Mouse (Mus musculus): ENCODE measurements at regions not wholly inside any gene's neighbourhood (a gene's known extent, or its start where the extent isn't known, plus 50 kb on each side); places are given as distances from the start of the nearest gene placed in this dataset.

DNA sequence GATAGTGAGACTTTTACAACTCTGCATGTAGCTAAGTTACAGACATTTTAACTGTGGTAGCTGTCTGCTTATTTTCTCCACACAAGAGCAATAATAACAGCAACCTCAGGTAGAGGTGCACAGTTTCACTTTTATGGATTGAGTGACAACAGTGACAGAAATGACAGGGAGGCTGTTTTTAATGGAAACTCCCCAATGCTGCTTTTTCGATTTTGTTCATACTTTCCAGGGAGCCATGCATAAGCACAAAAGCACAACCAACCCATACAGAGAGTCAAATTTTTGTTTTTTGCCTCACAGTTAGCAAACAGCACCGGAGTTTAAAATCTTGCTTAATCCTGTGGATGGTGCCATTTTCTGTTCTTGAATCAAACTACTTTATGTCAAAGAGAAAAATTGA, 955.6 kb downstream of the Tbl1xr1 start:
- Histone ChIP-seq H3K4me3 (ENCODE audit: insufficient read depth, low read depth, low read length) (no peak overlapping the region), H3K36me3 (ENCODE audit: control insufficient read depth, insufficient read depth, low read length) (no peaks in the 10 kb centered on the region), H3K27ac (replicated peaks; ENCODE audit: insufficient read depth, low read depth, low read length) (no peak overlapping the region), H3K79me2 (ENCODE audit: control insufficient read depth, insufficient read depth, low read length) (no peaks in the 10 kb centered on the region), H3K27me3 (ENCODE audit: control insufficient read depth, insufficient read depth, low read length) (no peaks in the 10 kb centered on the region), H3K4me1 (ENCODE audit: control insufficient read depth, insufficient read depth, low read length) (no peaks in the 10 kb centered on the region), H3K9ac (ENCODE audit: low read depth, low read length) (no peak overlapping the region)
- 65% methylated on average over 2 of the region's 2 CpGs for WGBS
- DNase-seq (ENCODE audit: extremely low read depth, low read depth, low spot score), result no peak
- TF ChIP-seq POLR2A (IDR thresholded peaks at IDR 0.05; ENCODE audit: extremely low read depth, insufficient read depth, low read length), result no peak
- TF ChIP-seq CTCF (IDR thresholded peaks at IDR 0.05; ENCODE audit: low read depth, low read length), result no peak

DNA sequence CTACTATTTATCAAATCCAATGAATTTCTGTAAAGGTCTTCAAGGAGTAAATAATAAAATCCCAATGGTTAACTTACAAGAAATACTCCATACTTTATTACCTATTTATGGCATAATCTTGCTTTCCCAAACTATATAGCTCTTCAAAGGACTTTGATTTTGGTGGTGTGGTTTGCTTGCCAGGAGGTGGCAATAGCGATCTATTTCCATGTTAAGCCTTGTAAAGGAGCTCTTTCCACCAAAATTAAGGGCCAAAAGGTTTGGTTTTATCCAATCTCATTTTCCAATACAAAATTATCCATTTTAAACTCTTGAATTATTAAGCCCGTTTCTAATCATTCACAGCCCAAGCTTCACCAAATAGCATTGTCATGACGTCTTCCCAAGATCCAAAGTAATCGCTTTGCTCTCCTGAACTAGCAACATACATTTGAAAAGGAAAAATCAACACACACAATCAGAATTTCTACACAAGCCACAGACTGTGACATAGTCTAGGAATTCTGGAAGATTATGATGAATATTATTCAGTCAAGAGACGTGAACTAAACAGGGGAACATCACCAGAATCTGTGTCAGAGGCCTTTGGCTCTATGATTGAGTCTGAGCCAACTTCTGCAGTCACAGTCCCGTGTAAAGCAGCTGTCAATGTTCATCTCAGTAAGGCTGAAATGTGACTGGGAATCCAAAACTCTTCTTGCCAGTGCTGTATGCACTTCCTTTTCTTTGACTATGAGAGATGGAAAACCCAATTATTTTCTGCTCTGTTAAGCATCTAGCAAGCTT, 986.9 kb downstream of the Tbl1xr1 start:
- Histone ChIP-seq H3K4me3 (ENCODE audit: insufficient read depth, low read depth, low read length) (no peak overlapping the region), H3K9ac (ENCODE audit: low read depth, low read length) (no peak overlapping the region), H3K36me3 (ENCODE audit: control insufficient read depth, insufficient read depth, low read length) (no peaks in the 10 kb centered on the region), H3K27ac (replicated peaks; ENCODE audit: insufficient read depth, low read depth, low read length) (no peak overlapping the region), H3K27me3 (ENCODE audit: control insufficient read depth, insufficient read depth, low read length) (no peaks in the 10 kb centered on the region), H3K79me2 (ENCODE audit: control insufficient read depth, insufficient read depth, low read length) (no peaks in the 10 kb centered on the region), H3K4me1 (ENCODE audit: control insufficient read depth, insufficient read depth, low read length) (no peaks in the 10 kb centered on the region)
- 58% methylated on average over 6 of the region's 6 CpGs for WGBS
- DNase-seq (ENCODE audit: extremely low read depth, low read depth, low spot score), result no peak
- TF ChIP-seq CTCF (IDR thresholded peaks at IDR 0.05; ENCODE audit: low read depth, low read length) (no peak), POLR2A (IDR thresholded peaks at IDR 0.05; ENCODE audit: extremely low read depth, insufficient read depth, low read length) (no peak)

DNA sequence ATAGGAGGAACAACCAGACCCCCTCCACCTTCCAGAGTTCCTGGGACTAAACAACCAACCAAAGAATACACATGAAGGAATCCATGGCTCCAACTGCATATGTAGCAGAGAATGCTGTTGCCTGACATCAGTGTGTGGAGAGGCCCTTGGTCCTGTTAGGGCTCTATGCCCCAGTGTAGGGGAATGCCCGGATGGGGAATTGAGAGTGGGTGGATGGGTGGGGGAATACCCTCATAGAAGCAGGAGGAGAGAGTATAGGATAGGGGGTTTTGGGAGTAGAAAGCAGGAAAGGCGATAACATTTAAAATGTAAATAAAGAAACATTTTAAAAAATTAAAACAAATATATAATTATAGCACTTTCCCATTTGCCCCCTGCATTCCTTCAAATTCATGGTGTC, 995.0 kb downstream of the Tbl1xr1 start:
- Histone ChIP-seq H3K4me1 (ENCODE audit: control insufficient read depth, insufficient read depth, low read length) (no peaks in the 10 kb centered on the region), H3K27ac (replicated peaks; ENCODE audit: insufficient read depth, low read depth, low read length) (no peak overlapping the region), H3K9ac (ENCODE audit: low read depth, low read length) (no peak overlapping the region), H3K79me2 (ENCODE audit: control insufficient read depth, insufficient read depth, low read length) (no peaks in the 10 kb centered on the region), H3K36me3 (ENCODE audit: control insufficient read depth, insufficient read depth, low read length) (no peaks in the 10 kb centered on the region), H3K4me3 (ENCODE audit: insufficient read depth, low read depth, low read length) (no peak overlapping the region), H3K27me3 (ENCODE audit: control insufficient read depth, insufficient read depth, low read length) (no peaks in the 10 kb centered on the region)
- no peak for TF ChIP-seq POLR2A (IDR thresholded peaks at IDR 0.05; ENCODE audit: extremely low read depth, insufficient read depth, low read length)
- no peak for TF ChIP-seq CTCF (IDR thresholded peaks at IDR 0.05; ENCODE audit: low read depth, low read length)
- WGBS, result 81% methylated on average over 2 of the region's 2 CpGs
- DNase-seq (ENCODE audit: extremely low read depth, low read depth, low spot score), result no peak

All from liver, adult 2 months (tissue).